Mouse (Mus musculus) embryonic fibroblast, embryonic 13.5 days (primary cell): Measurements from ENCODE around the gene Zfp37.

Source experiments
- CTCF ChIP-seq: IDR thresholded peaks from 2 replicates; pipeline ENCODE4 v1.5.1; 2011; ENCODE audit warnings: mild to moderate bottlenecking, control low read depth, low read length, moderate library complexity, borderline replicate concordance; ENCODE audit not compliant: insufficient read depth
- POLR2A ChIP-seq: IDR thresholded peaks from 2 replicates; pipeline ENCODE4 v1.6.1; 2011; ENCODE audit warnings: low read depth, mild to moderate bottlenecking, control low read depth, low read length, moderate library complexity

DNA sequence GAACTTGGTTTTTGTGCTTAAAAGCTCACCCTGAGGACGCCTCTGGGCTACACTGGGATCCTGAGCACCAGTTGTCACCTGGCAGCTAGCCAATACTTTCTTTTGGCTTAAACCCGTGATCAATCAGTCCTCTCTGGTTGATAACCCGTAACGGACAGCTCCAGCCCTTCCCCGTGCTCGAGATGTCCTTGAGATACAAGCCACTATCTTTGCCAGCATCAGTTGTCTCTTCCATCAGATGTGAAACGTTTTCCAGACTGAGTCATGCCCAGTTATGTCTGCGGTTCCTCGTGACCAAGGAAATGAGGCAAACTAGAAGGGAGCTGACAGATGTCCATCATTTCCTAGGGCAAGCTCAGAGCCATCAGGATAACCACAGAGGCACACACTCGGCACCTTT lies 36.3 kb upstream of the Zfp37 start:
- TF ChIP-seq CTCF (no peak), POLR2A (no peak)
